Mouse (Mus musculus): Measurements from ENCODE around the gene Lemd2.

The Lemd2 gene

GRCm38 (mm10) chr17:27186068-27186467 lies 18.2 kb downstream of the Lemd2 start:
- DNase-seq, result no peak

GRCm38 (mm10) chr17:27183667-27184292 lies 20.5 kb downstream of the Lemd2 start:
- DNase-seq, result no peak

GRCm38 (mm10) chr17:27182401-27182800 lies 21.9 kb downstream of the Lemd2 start:
- DNase-seq, result no peak

GRCm38 (mm10) chr17:27181666-27182065 lies 22.6 kb downstream of the Lemd2 start:
- no peak for DNase-seq

GRCm38 (mm10) chr17:27179681-27180280 lies 24.5 kb downstream of the Lemd2 start:
- DNase-seq, result no peak

- DNase-seq, result no peak
These were observed 25.7 kb downstream of the Lemd2 start for GRCm38 (mm10) chr17:27178427-27179177.

GRCm38 (mm10) chr17:27178019-27178418 lies 26.2 kb downstream of the Lemd2 start:
- no peak for DNase-seq

- DNase-seq, result no peak
These were observed 27.5 kb downstream of the Lemd2 start for GRCm38 (mm10) chr17:27176754-27177153.

- no peak for DNase-seq
These were observed 28.0 kb downstream of the Lemd2 start for GRCm38 (mm10) chr17:27176287-27176686.

- DNase-seq, result no peak
These were observed 28.9 kb downstream of the Lemd2 start for GRCm38 (mm10) chr17:27175196-27175874.

GRCm38 (mm10) chr17:27173715-27174114 lies 30.6 kb downstream of the Lemd2 start:
- DNase-seq, result no peak

- no peak for DNase-seq
These were observed 31.8 kb downstream of the Lemd2 start for GRCm38 (mm10) chr17:27172459-27172858.

- no peak for DNase-seq
These were observed 33.1 kb downstream of the Lemd2 start for GRCm38 (mm10) chr17:27171121-27171520.

GRCm38 (mm10) chr17:27169952-27170695 lies 34.1 kb downstream of the Lemd2 start:
- DNase-seq, result no peak

GRCm38 (mm10) chr17:27168569-27168968 lies 35.7 kb downstream of the Lemd2 start:
- no peak for DNase-seq

- DNase-seq, result no peak
These were observed 36.7 kb downstream of the Lemd2 start, which contains the start of gene Ip6k3 for GRCm38 (mm10) chr17:27167545-27167944. TSS of gene Ip6k3 (minus strand) at chr17:27167795.

GRCm38 (mm10) chr17:27166901-27167300 lies 37.4 kb downstream of the Lemd2 start:
- no peak for DNase-seq

- DNase-seq, result peak in 1 of 2 experiments; percentile 29
These were observed 39.1 kb downstream of the Lemd2 start for GRCm38 (mm10) chr17:27165054-27165773.

GRCm38 (mm10) chr17:27160905-27161304 lies 43.4 kb downstream of the Lemd2 start:
- DNase-seq, result no peak

GRCm38 (mm10) chr17:27159169-27159568 lies 45.1 kb downstream of the Lemd2 start:
- no peak for DNase-seq

- DNase-seq, result no peak
These were observed 45.8 kb downstream of the Lemd2 start for GRCm38 (mm10) chr17:27158439-27158838.

- DNase-seq, result no peak
These were observed 48.5 kb downstream of the Lemd2 start for GRCm38 (mm10) chr17:27155752-27156151.
